Mouse (Mus musculus): Measurements from ENCODE around the gene Tmem232. TPM values are rescaled to one million over a fixed set of nuclear protein-coding genes. Genes with fewer than 3 reads are reported as not detected.
"Not testable (repeated sequence)": the region's sequence is repeated elsewhere in the genome, so short reads cannot be mapped to it uniquely, and the experiment has no call there.

Tmem232 gene
- polyA plus RNA-seq, 1 experiment from 2014 or later = not detected

- H3K36me3 ChIP-seq (ENCODE audit: insufficient read depth) = no peaks in the 10 kb centered on the region
- H3K27me3 ChIP-seq (ENCODE audit: insufficient read depth, low read length) = no peaks in the 10 kb centered on the region
- 11% methylated on average over 3 of the region's 3 CpGs for WGBS
- no peak for ATAC-seq (ENCODE audit: insufficient read depth)
- no peak overlapping the region for H3K4me3 ChIP-seq (ENCODE audit: low read depth, low read length)
- no peaks in the 10 kb centered on the region for H3K9me3 ChIP-seq (ENCODE audit: low read depth, low read length)
- H3K4me1 ChIP-seq (ENCODE audit: insufficient read depth) = no peaks in the 10 kb centered on the region
- H3K9ac ChIP-seq = no peak overlapping the region
- peak; percentile 88 for TF ChIP-seq CTCF (IDR thresholded peaks at IDR 0.05; ENCODE audit: low read depth)
- DNase-seq = peak; percentile 79
- H3K4me2 ChIP-seq = no peak overlapping the region
- no peak overlapping the region for H3K27ac ChIP-seq (ENCODE audit: low read depth)
Measured at GRCm38 (mm10) chr17:65536156-65536555, 4.4 kb downstream of the Tmem232 start.

- not testable (repeated sequence) for H3K4me1 ChIP-seq (ENCODE audit: insufficient read depth); H3K27ac ChIP-seq (ENCODE audit: low read depth); H3K4me3 ChIP-seq (ENCODE audit: low read depth, low read length); H3K4me2 ChIP-seq; H3K36me3 ChIP-seq (ENCODE audit: insufficient read depth); DNase-seq; ATAC-seq (ENCODE audit: insufficient read depth); H3K9ac ChIP-seq; H3K9me3 ChIP-seq (ENCODE audit: low read depth, low read length); H3K27me3 ChIP-seq (ENCODE audit: insufficient read depth, low read length)
Measured at GRCm38 (mm10) chr17:65532381-65532780, 8.2 kb downstream of the Tmem232 start.

DNA sequence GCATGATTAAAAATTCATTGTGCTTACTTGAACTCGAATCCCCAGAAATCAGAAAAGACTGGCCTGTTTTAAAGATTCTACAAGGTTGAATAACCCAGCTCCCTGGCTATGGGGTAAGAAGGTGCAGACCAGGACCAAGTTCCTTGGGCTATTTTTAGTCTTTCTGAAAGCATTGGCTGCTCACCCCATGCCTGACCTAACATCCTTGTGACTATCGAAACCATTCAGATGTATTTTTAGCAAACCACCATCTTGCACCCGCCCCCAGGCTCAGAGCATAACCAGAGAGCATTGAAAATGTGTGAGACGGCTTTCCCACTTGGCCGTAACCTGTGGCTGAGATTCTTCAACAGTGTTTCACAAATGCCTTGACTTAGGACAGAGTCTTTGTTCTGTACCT is 13.1 kb downstream of the Tmem232 start:
- Histone ChIP-seq H3K27me3 (ENCODE audit: insufficient read depth, low read length) (no peaks in the 10 kb centered on the region), H3K9me3 (ENCODE audit: low read depth, low read length) (no peaks in the 10 kb centered on the region), H3K4me2 (no peak overlapping the region), H3K4me1 (ENCODE audit: insufficient read depth) (no peaks in the 10 kb centered on the region), H3K36me3 (ENCODE audit: insufficient read depth) (no peaks in the 10 kb centered on the region), H3K4me3 (ENCODE audit: low read depth, low read length) (no peak overlapping the region), H3K27ac (ENCODE audit: low read depth) (no peak overlapping the region), H3K9ac (no peak overlapping the region)
- DNase-seq (no peak), ATAC-seq (ENCODE audit: insufficient read depth) (no peak)
- no peak for TF ChIP-seq CTCF (IDR thresholded peaks at IDR 0.05; ENCODE audit: low read depth)
- 73% methylated on average over 5 of the region's 5 CpGs for WGBS

DNA sequence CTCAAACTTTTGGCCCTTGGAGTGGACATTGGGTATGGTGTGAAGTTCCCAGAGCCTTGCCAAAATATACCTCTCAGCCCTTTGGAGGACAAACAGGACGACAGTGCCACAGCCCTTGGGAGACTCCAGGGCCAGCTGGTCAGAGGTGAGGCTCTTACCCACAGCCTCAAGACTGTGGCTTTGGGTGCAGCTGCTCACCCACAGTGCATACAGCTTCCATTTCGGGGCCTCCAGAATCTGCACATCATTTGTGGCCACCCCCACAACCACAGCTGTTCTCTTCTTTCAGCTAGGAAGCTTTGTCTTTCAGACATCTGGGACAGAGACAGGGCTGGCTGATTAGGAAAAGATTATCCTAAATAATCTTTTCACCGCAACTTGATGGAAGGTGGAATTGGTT is 27.1 kb downstream of the Tmem232 start:
- no peak overlapping the region for H3K4me2 ChIP-seq
- ATAC-seq (ENCODE audit: insufficient read depth) = no peak
- no peak for DNase-seq
- no peaks in the 10 kb centered on the region for H3K27me3 ChIP-seq (ENCODE audit: insufficient read depth, low read length)
- no peaks in the 10 kb centered on the region for H3K36me3 ChIP-seq (ENCODE audit: insufficient read depth)
- WGBS = 83% methylated on average over 3 of the region's 3 CpGs
- no peak overlapping the region for H3K9ac ChIP-seq
- H3K27ac ChIP-seq (ENCODE audit: low read depth) = no peak overlapping the region
- no peak for TF ChIP-seq CTCF (IDR thresholded peaks at IDR 0.05; ENCODE audit: low read depth)
- no peak overlapping the region for H3K4me3 ChIP-seq (ENCODE audit: low read depth, low read length)
- H3K4me1 ChIP-seq (ENCODE audit: insufficient read depth) = no peaks in the 10 kb centered on the region
- no peaks in the 10 kb centered on the region for H3K9me3 ChIP-seq (ENCODE audit: low read depth, low read length)

GRCm38 (mm10) chr17:65484654-65485053 is 55.9 kb downstream of the Tmem232 start:
- H3K9me3 ChIP-seq (ENCODE audit: low read depth, low read length) = no peaks in the 10 kb centered on the region
- no peak for DNase-seq
- H3K4me3 ChIP-seq (ENCODE audit: low read depth, low read length) = no peak overlapping the region
- no peaks in the 10 kb centered on the region for H3K36me3 ChIP-seq (ENCODE audit: insufficient read depth)
- H3K9ac ChIP-seq = no peak overlapping the region
- ATAC-seq (ENCODE audit: insufficient read depth) = no peak
- no peaks in the 10 kb centered on the region for H3K27me3 ChIP-seq (ENCODE audit: insufficient read depth, low read length)
- H3K27ac ChIP-seq (ENCODE audit: low read depth) = no peak overlapping the region
- H3K4me2 ChIP-seq = no peak overlapping the region
- H3K4me1 ChIP-seq (ENCODE audit: insufficient read depth) = no peaks in the 10 kb centered on the region
- no peak for TF ChIP-seq CTCF (IDR thresholded peaks at IDR 0.05; ENCODE audit: low read depth)
- 61% methylated on average over 10 of the region's 10 CpGs for WGBS

- DNase-seq = no peak
- Histone ChIP-seq H3K9ac (no peak overlapping the region), H3K4me2 (no peak overlapping the region), H3K4me1 (ENCODE audit: insufficient read depth) (no peaks in the 10 kb centered on the region), H3K4me3 (ENCODE audit: low read depth, low read length) (no peak overlapping the region), H3K36me3 (ENCODE audit: insufficient read depth) (no peaks in the 10 kb centered on the region), H3K9me3 (ENCODE audit: low read depth, low read length) (no peaks in the 10 kb centered on the region), H3K27ac (ENCODE audit: low read depth) (no peak overlapping the region), H3K27me3 (ENCODE audit: insufficient read depth, low read length) (no peaks in the 10 kb centered on the region)
- 0 out of 2 replicates have a peak, but pooled peaks have one; percentile 14 for TF ChIP-seq CTCF (IDR thresholded peaks at IDR 0.05; ENCODE audit: low read depth)
- whole genome bisulfite sequencing = 88% methylated on average over 10 of the region's 10 CpGs
- ATAC-seq (ENCODE audit: insufficient read depth) = no peak
Measured at GRCm38 (mm10) chr17:65476747-65477146, 63.8 kb downstream of the Tmem232 start.

DNA sequence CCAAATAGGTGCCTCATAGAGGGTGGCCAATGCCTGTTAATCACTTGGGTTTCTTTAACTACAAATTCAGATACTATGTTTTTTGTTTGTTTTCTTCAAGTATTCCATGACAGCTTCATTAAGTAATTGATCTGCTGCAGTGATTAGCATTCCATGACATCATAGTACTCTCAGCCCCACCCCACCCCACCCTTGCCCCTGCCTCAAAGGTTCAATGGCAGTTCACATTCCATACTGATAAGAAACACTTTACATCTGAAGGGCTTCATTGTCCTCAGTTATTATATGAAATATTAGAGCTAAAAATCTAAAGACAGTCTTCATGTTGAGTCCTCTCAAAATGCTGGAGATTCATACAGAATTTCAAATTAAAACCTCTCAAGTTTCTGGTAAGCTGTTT is 89.8 kb downstream of the Tmem232 start:
- no peak for TF ChIP-seq CTCF (IDR thresholded peaks at IDR 0.05; ENCODE audit: low read depth)
- Histone ChIP-seq H3K9ac (no peak overlapping the region), H3K4me1 (ENCODE audit: insufficient read depth) (no peaks in the 10 kb centered on the region)

GRCm38 (mm10) chr17:65437906-65438305 is 102.7 kb downstream of the Tmem232 start:
- not testable (repeated sequence) for ATAC-seq (ENCODE audit: insufficient read depth); H3K27ac ChIP-seq (ENCODE audit: low read depth); H3K4me3 ChIP-seq (ENCODE audit: low read depth, low read length); H3K9me3 ChIP-seq (ENCODE audit: low read depth, low read length); H3K4me1 ChIP-seq (ENCODE audit: insufficient read depth); H3K9ac ChIP-seq; H3K27me3 ChIP-seq (ENCODE audit: insufficient read depth, low read length); H3K36me3 ChIP-seq (ENCODE audit: insufficient read depth); DNase-seq; H3K4me2 ChIP-seq
- 82% methylated on average over 12 of the region's 12 CpGs for WGBS

More for the DNA sequence above, 89.8 kb downstream of the Tmem232 start:
- DNase-seq (no peak), ATAC-seq (ENCODE audit: insufficient read depth) (no peak)
- H3K27ac ChIP-seq (ENCODE audit: low read depth) = no peak overlapping the region
- H3K9me3 ChIP-seq (ENCODE audit: low read depth, low read length) = no peaks in the 10 kb centered on the region; the same call in 1 of the 2 replicates
- H3K4me3 ChIP-seq (ENCODE audit: low read depth, low read length) = no peak overlapping the region
- no peaks in the 10 kb centered on the region for H3K36me3 ChIP-seq (ENCODE audit: insufficient read depth)
- H3K4me2 ChIP-seq = no peak overlapping the region
- no peaks in the 10 kb centered on the region for H3K27me3 ChIP-seq (ENCODE audit: insufficient read depth, low read length)
